Mouse (Mus musculus): ENCODE results near the gene Tsacc. TPM values are rescaled to one million over a fixed set of nuclear protein-coding genes. Genes with fewer than 3 reads are reported as not detected.

The Tsacc gene
- polyA plus RNA-seq, 1 experiment from 2014 or later = 14.1 TPM

DNA sequence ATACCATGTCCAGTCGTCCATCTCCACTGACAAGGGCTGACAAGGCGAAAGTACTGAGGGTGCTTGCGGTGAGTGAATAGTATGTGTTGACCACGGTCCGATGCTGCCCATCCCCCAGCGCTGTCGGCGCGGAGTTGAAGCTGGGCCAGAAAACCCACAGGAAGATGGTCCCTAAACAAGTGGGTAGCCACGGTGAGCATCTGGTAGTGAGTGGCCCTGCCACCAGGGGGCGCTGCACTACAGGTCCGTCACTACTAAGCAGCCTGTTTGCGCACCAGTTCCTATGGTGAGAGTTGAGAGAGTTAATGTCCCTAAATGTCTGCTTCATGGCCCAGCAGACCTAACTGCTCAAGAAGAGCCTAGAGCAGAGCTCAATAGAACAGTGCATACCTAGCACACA is 51.0 kb downstream of the Tsacc start:
- Histone ChIP-seq H3K9me3 (replicated peaks) (no peaks in the 10 kb centered on the region), H3K4me3 (no peak overlapping the region), H3K36me3 (no peaks in the 10 kb centered on the region), H3K27me3 (ENCODE audit: low read depth, poor library complexity, severe bottlenecking) (peaks cover 83% of the 10 kb centered on the region), H3K27ac (replicated peaks) (no peak overlapping the region), H3K4me1 (peaks cover 28% of the 10 kb centered on the region)
- peak; percentile 74 for DNase-seq (ENCODE audit: low spot score)
- WGBS = 24% methylated on average over 13 of the region's 13 CpGs

- Histone ChIP-seq H3K4me3 (no peak overlapping the region), H3K9me3 (replicated peaks) (no peaks in the 10 kb centered on the region), H3K27me3 (ENCODE audit: low read depth, poor library complexity, severe bottlenecking) (peaks cover 100% of the 10 kb centered on the region), H3K36me3 (no peaks in the 10 kb centered on the region), H3K4me1 (peaks cover 42% of the 10 kb centered on the region), H3K27ac (replicated peaks) (no peak overlapping the region)
- peak; percentile 69 for DNase-seq (ENCODE audit: low spot score)
- 7% methylated on average over 2 of the region's 2 CpGs for WGBS
Measured at GRCm38 (mm10) chr3:88244071-88244470, 52.7 kb downstream of the Tsacc start.

GRCm38 (mm10) chr3:88242531-88242930 is 54.3 kb downstream of the Tsacc start:
- WGBS = 2% methylated on average over 13 of the region's 13 CpGs
- peaks cover 53% of the 10 kb centered on the region for H3K4me1 ChIP-seq
- peak; percentile 81 for DNase-seq (ENCODE audit: low spot score)
- H3K27ac ChIP-seq (replicated peaks) = no peak overlapping the region
- H3K36me3 ChIP-seq = no peaks in the 10 kb centered on the region
- H3K4me3 ChIP-seq = no peak overlapping the region
- H3K9me3 ChIP-seq (replicated peaks) = no peaks in the 10 kb centered on the region
- peaks cover 100% of the 10 kb centered on the region for H3K27me3 ChIP-seq (ENCODE audit: low read depth, poor library complexity, severe bottlenecking)

DNA sequence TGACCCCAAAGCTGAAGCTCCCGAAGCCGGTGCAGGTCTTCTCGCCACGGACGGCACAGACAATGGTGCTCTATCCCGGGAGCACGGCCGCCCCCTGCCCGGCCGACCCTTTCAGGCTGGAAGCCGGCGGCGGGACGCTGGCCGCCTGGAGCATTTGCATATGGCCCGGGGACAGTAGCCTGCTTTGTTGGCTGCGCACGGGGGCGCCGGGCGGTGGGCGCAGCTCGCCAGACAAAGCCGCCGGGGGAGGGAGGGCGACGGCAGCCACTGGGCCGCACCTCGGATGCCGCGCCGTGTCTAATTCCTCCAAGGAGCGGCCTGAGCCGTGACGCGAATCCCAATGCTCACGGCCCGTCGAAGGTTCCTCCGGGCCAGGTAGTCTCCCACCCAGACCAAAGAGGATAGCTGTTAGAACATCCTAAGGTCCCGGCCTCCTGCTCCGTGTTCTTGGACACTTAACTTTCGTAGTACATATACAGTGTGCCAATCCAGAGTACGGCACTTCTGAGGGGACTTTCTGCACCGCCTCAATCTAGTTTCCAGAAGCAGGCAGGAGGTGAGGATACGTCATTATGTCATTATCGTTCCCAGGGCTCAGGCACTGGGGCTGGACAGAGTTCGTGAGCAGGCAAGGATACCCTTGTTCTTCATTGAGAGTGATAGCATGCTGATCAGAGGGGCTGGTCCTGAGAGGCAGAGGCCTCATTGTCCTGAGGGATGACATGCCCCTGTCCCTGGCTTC is 55.6 kb downstream of the Tsacc start:
- H3K9me3 ChIP-seq (replicated peaks) = no peaks in the 10 kb centered on the region
- peak overlapping the region; percentile 69; the same call in 1 of the 2 replicates for H3K27ac ChIP-seq (replicated peaks)
- 2% methylated on average over 48 of the region's 48 CpGs for WGBS
- H3K27me3 ChIP-seq (ENCODE audit: low read depth, poor library complexity, severe bottlenecking) = peaks cover 100% of the 10 kb centered on the region
- H3K36me3 ChIP-seq = no peaks in the 10 kb centered on the region
- H3K4me1 ChIP-seq = peaks cover 66% of the 10 kb centered on the region
- peak overlapping the region; percentile 43 for H3K4me3 ChIP-seq
- peak; percentile 59 for DNase-seq (ENCODE audit: low spot score)

DNA sequence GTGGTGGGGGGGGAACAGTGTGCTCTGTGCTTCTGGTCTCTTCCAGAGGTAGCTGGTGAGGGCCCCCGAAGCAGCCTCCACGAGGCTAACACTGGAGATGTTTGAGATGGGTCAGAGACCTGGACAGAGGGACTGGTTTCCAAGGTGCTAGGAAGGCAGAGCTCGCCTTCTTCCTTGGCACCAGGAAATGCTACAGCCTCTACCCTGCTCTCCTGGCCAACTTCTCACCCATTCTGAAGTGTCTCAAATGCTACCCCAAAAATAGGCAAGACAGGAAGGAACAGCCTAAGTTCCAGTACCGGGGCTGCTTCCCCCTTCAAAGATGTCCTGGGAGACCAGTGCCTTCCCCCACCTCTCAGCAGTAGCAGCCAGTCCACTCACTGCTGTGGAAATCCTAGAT is 57.4 kb downstream of the Tsacc start:
- H3K27ac ChIP-seq (replicated peaks) = no peak overlapping the region
- no peaks in the 10 kb centered on the region for H3K36me3 ChIP-seq
- peaks cover 100% of the 10 kb centered on the region for H3K27me3 ChIP-seq (ENCODE audit: low read depth, poor library complexity, severe bottlenecking)
- no peaks in the 10 kb centered on the region for H3K9me3 ChIP-seq (replicated peaks)
- WGBS = 59% methylated on average over 4 of the region's 4 CpGs
- no peak for DNase-seq (ENCODE audit: low spot score)
- no peak overlapping the region for H3K4me3 ChIP-seq
- H3K4me1 ChIP-seq = peaks cover 80% of the 10 kb centered on the region

- WGBS = 22% methylated on average over 8 of the region's 8 CpGs
Measured at GRCm38 (mm10) chr3:88238866-88239391, 57.9 kb downstream of the Tsacc start.

DNA sequence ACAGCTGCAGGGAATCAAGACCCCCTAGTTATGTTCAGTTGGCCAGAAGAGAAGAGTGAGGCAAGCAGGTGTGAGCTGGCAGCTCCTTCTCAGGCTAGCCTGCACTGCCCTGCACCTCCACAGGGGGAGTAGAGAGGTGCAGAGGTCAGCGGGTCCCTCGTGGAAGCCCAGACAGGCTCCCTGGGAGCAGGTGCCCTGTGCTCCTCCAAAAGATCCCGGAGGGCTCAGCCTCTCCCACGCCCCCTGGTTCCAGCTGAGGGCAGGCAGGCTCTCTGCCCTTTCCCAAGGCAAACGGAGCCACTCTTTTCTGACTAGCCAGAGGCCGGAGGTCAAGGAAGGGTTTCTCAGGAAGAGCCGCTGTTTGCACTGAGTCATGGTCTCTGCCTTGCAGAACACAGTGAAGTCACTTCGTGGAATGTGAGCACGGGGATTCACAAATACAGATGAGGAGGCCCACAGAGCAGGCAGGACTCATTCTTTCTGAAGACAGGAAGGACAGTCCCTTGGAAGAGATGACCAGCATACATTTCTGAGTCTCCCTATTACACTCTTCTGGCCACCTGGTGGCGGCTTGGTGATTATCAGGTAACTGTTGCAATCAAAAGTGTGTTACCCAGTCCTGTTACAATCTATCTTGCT is 59.1 kb downstream of the Tsacc start:
- peaks cover 100% of the 10 kb centered on the region for H3K27me3 ChIP-seq (ENCODE audit: low read depth, poor library complexity, severe bottlenecking)
- WGBS = 5% methylated on average over 10 of the region's 10 CpGs

More at GRCm38 (mm10) chr3:88238866-88239391, 57.9 kb downstream of the Tsacc start:
- no peak for DNase-seq (ENCODE audit: low spot score)
- Histone ChIP-seq H3K4me3 (no peak overlapping the region), H3K36me3 (no peaks in the 10 kb centered on the region), H3K9me3 (replicated peaks) (no peaks in the 10 kb centered on the region), H3K27me3 (ENCODE audit: low read depth, poor library complexity, severe bottlenecking) (peaks cover 100% of the 10 kb centered on the region), H3K4me1 (peaks cover 82% of the 10 kb centered on the region), H3K27ac (replicated peaks) (peak overlapping the region; percentile 33; the same call in 1 of the 2 replicates)

GRCm38 (mm10) chr3:88237161-88237555 is 59.6 kb downstream of the Tsacc start:
- WGBS = 7% methylated on average over 6 of the region's 6 CpGs
- H3K4me1 ChIP-seq = peaks cover 87% of the 10 kb centered on the region
- H3K27ac ChIP-seq (replicated peaks) = peak overlapping the region; percentile 55
- H3K9me3 ChIP-seq (replicated peaks) = no peaks in the 10 kb centered on the region
- H3K4me3 ChIP-seq = no peak overlapping the region
- H3K36me3 ChIP-seq = no peaks in the 10 kb centered on the region
- no peak for DNase-seq (ENCODE audit: low spot score)
- peaks cover 100% of the 10 kb centered on the region for H3K27me3 ChIP-seq (ENCODE audit: low read depth, poor library complexity, severe bottlenecking)

More for the DNA sequence above, 59.1 kb downstream of the Tsacc start:
- Histone ChIP-seq H3K36me3 (no peaks in the 10 kb centered on the region), H3K4me3 (0 out of 2 replicates have a peak overlapping the region, but pooled peaks have one; percentile 12), H3K9me3 (replicated peaks) (no peaks in the 10 kb centered on the region), H3K4me1 (peaks cover 86% of the 10 kb centered on the region), H3K27ac (replicated peaks) (peak overlapping the region; percentile 55; the same call in 1 of the 2 replicates)
- peak; percentile 64 for DNase-seq (ENCODE audit: low spot score)

GRCm38 (mm10) chr3:88235616-88236015 is 61.2 kb downstream of the Tsacc start:
- Histone ChIP-seq H3K4me3 (no peak overlapping the region), H3K4me1 (peaks cover 89% of the 10 kb centered on the region), H3K9me3 (replicated peaks) (no peaks in the 10 kb centered on the region), H3K27ac (replicated peaks) (no peak overlapping the region), H3K36me3 (no peaks in the 10 kb centered on the region), H3K27me3 (ENCODE audit: low read depth, poor library complexity, severe bottlenecking) (peaks cover 100% of the 10 kb centered on the region)
- DNase-seq (ENCODE audit: low spot score) = no peak
- 16% methylated on average over 2 of the region's 2 CpGs for WGBS

DNA sequence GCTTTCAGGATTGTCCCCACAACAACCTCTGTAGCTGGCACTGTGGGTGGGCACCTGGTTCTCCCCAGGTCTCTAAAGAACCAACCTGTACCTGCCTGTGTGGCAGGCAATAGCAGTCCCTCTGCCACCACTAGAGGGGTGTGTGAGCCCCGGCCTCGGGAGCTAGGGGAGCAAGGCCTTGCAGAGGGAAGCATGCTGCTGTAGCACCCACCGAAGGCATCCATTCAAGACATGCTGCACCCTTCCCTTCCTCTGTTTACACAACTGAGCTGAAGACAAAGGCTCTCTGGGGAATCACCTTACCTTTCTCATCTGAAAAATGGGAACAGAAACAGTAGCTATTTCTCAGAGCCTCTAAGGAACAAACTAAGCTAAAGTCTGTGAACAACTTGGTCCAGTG is 61.6 kb downstream of the Tsacc start:
- no peak for DNase-seq (ENCODE audit: low spot score)
- no peak overlapping the region for H3K4me3 ChIP-seq
- H3K9me3 ChIP-seq (replicated peaks) = no peaks in the 10 kb centered on the region
- no peak overlapping the region for H3K27ac ChIP-seq (replicated peaks)
- peaks cover 100% of the 10 kb centered on the region for H3K27me3 ChIP-seq (ENCODE audit: low read depth, poor library complexity, severe bottlenecking)
- H3K4me1 ChIP-seq = peaks cover 87% of the 10 kb centered on the region
- WGBS = 11% methylated on average over 3 of the region's 3 CpGs
- H3K36me3 ChIP-seq = no peaks in the 10 kb centered on the region

GRCm38 (mm10) chr3:88234041-88234440 is 62.8 kb downstream of the Tsacc start:
- 53% methylated on average over 8 of the region's 8 CpGs for WGBS
- H3K4me3 ChIP-seq = no peak overlapping the region
- no peak overlapping the region for H3K27ac ChIP-seq (replicated peaks)
- H3K27me3 ChIP-seq (ENCODE audit: low read depth, poor library complexity, severe bottlenecking) = peaks cover 100% of the 10 kb centered on the region
- DNase-seq (ENCODE audit: low spot score) = no peak
- H3K9me3 ChIP-seq (replicated peaks) = no peaks in the 10 kb centered on the region
- no peaks in the 10 kb centered on the region for H3K36me3 ChIP-seq
- H3K4me1 ChIP-seq = peaks cover 78% of the 10 kb centered on the region

DNA sequence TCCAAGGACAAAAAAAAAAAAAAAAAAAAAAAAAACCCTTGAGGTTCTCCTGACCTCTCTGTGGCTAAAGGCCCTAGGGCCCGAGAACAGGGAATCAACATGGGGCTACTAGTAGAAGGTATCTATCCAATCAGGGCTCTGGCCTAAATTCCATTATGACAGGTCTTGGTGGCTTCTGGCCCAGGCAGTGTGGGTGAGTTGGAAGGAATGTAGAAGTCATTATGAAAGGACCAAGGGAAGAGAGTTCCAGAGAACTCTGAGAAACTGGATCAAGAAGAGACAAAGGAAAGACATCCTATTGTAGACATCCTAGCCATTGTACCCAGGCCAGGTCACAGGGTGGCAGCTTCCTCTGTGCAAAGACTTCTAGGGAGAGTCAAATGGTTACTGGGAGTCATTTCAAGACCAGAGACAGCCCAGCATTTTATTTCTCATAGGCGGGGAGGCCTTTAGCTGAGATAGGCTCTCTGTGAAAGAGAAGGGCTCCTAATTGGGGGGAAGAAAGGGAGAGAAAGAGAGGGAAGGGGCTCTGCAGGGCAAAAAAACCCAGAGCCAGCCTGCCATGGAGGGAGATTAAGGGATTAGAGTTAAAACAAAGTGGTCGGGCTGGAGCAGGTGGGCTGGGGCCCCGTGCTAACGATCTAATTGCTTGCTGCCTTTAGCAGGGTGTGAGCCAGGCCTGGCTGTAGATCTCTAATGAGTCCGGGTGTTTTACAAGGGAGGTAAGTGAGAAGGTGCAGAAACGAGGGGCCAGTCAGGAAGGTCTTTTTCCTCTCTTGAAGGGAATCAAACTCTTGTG is 63.7 kb downstream of the Tsacc start:
- peaks cover 100% of the 10 kb centered on the region for H3K27me3 ChIP-seq (ENCODE audit: low read depth, poor library complexity, severe bottlenecking)
- H3K36me3 ChIP-seq = no peaks in the 10 kb centered on the region
- 17% methylated on average over 7 of the region's 7 CpGs for WGBS
- H3K9me3 ChIP-seq (replicated peaks) = no peaks in the 10 kb centered on the region
- no peak overlapping the region for H3K4me3 ChIP-seq
- H3K27ac ChIP-seq (replicated peaks) = no peak overlapping the region
- no peak for DNase-seq (ENCODE audit: low spot score)
- peaks cover 71% of the 10 kb centered on the region for H3K4me1 ChIP-seq
